Mouse (Mus musculus): ENCODE results near the gene Tbk1.
A peak's percentile ranks its signal among the peaks of the same experiment; 100 is the strongest.

Tbk1 gene

GRCm38 (mm10) chr10:121499063-121499462 lies 87.5 kb downstream of the Tbk1 start:
- no peak for DNase-seq (ENCODE audit: low read depth, low spot score)

GRCm38 (mm10) chr10:121498481-121498904 lies 88.1 kb downstream of the Tbk1 start:
- no peak for DNase-seq (ENCODE audit: low read depth, low spot score)

DNA sequence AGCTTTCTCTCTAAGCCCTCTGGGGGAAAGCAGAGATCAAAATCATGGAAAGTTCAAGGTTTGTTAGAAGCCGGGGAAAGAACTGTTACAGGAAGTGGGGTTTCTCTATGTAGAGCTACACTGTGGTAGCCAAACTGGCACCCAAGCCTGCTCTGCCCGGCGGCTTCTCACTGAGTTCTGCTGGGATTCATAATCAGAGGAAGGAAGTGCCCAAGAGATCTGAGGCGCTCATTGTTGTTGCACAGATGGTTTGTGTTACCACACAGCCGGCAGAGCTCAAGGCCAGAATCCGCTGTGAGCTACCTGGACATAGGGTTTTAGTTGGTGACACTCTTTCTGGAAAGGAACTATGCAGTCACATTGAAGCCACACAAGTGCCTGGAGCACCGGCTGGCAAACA lies 88.6 kb downstream of the Tbk1 start:
- DNase-seq (ENCODE audit: low read depth, low spot score), result peak; percentile 38

- DNase-seq (ENCODE audit: low read depth, low spot score), result peak; percentile 25
These were observed 90.0 kb downstream of the Tbk1 start for GRCm38 (mm10) chr10:121496616-121497015.
